7 mouse cellular contexts compared by ENCODE assay signal in the genomic region with DNA sequence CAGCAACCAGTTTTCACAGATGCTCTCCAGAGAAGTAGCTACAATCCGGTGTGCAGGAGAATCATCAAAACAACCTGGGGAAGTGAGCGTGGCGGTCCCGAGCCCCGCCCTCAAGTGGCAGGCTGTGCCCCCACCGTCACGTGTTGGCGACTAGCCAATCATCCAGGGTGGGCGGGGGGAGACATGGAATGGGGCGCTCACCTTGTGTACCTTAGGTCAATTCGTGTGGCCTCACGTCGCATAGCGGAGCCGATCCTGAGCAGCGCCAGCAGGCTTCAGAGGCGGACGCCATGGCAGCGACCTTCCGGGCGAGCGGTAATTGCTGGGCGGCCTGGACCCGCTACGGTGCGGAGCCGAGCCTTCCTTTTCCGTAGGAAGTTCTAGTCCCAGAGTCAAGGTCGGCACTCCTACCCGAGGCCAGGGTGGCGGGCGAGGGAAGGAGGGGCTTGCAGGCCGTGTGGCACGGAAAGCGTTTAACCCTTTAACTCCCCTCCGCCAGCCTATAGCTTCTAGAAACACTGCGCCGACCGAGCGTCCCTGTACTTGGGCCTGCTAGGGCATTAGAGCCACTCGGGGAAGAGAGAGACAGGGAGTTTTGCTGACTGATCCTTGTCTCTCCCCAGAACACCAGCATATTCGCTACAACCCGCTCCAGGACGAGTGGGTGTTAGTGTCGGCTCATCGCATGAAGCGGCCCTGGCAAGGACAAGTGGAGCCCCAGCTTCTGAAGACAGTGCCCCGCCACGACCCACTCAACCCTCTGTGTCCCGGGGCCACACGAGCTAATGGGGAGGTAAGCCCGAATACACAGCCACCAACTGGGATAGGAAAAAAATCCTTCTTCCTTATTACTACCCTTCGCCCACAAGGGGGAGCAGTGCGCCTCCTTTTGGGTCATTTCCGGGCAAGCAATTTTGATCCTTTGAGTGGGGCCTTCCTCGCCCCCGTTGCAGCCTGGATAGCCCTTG. TPM values are rescaled to one million over a fixed set of nuclear protein-coding genes. Genes with fewer than 3 reads are reported as not detected.
A peak's percentile ranks its signal among the peaks of the same experiment; 100 is the strongest.
DNase-seq lines count a peak whose midpoint lies in the region; ATAC-seq lines count a peak whose summit lies in the region.

A gene (minus strand): TSS at position 820 of the 968 bp plus-strand sequence.

- H3K9me3 ChIP-seq in embryonic facial prominence, embryonic 11.5 days (replicated peaks; ENCODE audit: control insufficient read depth, low read length), result no peaks in the 10 kb centered on the region
- H3K9me3 ChIP-seq in limb, embryonic 10.5 days (replicated peaks), result no peaks in the 10 kb centered on the region
- no peaks in the 10 kb centered on the region for H3K9me3 ChIP-seq in midbrain, embryonic 12.5 days

- no peaks in the 10 kb centered on the region for H3K36me3 ChIP-seq in embryonic facial prominence, embryonic 11.5 days (replicated peaks; ENCODE audit: control insufficient read depth, insufficient read depth, low read depth, low read length)
- peaks cover 26% of the 10 kb centered on the region for H3K36me3 ChIP-seq in limb, embryonic 10.5 days
- H3K36me3 ChIP-seq in midbrain, embryonic 12.5 days, result no peaks in the 10 kb centered on the region

- peak within 1 kb of the TSS; percentile 67 for H3K9ac ChIP-seq in embryonic facial prominence, embryonic 11.5 days (replicated peaks; ENCODE audit: low read length)
- peak within 1 kb of the TSS; percentile 65 for H3K9ac ChIP-seq in midbrain, embryonic 12.5 days (replicated peaks)

- peak; percentile 91 for DNase-seq in adrenal gland, postnatal 14 days
- DNase-seq in embryonic facial prominence, embryonic 11.5 days (ENCODE audit: low spot score), result peak; percentile 90
- DNase-seq in heart, adult 11 months, result peak; percentile 99
- peak; percentile 94 for DNase-seq in kidney, adult 18-20 months
- DNase-seq in limb, embryonic 10.5 days (ENCODE audit: low spot score), result peak; percentile 91
- DNase-seq in skeletal muscle tissue, adult 2 months (ENCODE audit: low read depth, low spot score), result peak; percentile 78

- no peaks in the 10 kb centered on the region for H3K27me3 ChIP-seq in embryonic facial prominence, embryonic 11.5 days (ENCODE audit: control insufficient read depth, insufficient read depth, low read length)
- no peaks in the 10 kb centered on the region for H3K27me3 ChIP-seq in limb, embryonic 10.5 days (ENCODE audit: low read depth, poor library complexity, severe bottlenecking)
- peaks cover 6% of the 10 kb centered on the region for H3K27me3 ChIP-seq in midbrain, embryonic 12.5 days

- H3K4me2 ChIP-seq in embryonic facial prominence, embryonic 11.5 days (ENCODE audit: low read depth, low read length), result peak within 1 kb of the TSS; percentile 88
- H3K4me2 ChIP-seq in midbrain, embryonic 12.5 days (replicated peaks), result peak within 1 kb of the TSS; percentile 79

- H3K4me1 ChIP-seq in embryonic facial prominence, embryonic 11.5 days (ENCODE audit: control insufficient read depth, insufficient read depth, low read length), result no peaks in the 10 kb centered on the region
- H3K4me1 ChIP-seq in limb, embryonic 10.5 days, result peaks cover 36% of the 10 kb centered on the region
- H3K4me1 ChIP-seq in midbrain, embryonic 12.5 days, result peaks cover 20% of the 10 kb centered on the region

- H3K27ac ChIP-seq in embryonic facial prominence, embryonic 11.5 days (replicated peaks; ENCODE audit: low read depth, low read length), result peak within 1 kb of the TSS; percentile 65
- peak within 1 kb of the TSS; percentile 89 for H3K27ac ChIP-seq in limb, embryonic 10.5 days
- H3K27ac ChIP-seq in midbrain, embryonic 12.5 days (replicated peaks), result peak within 1 kb of the TSS; percentile 64

- peak; percentile 68 for ATAC-seq in embryonic facial prominence, embryonic 11.5 days (replicated peaks; ENCODE audit: insufficient number of reproducible peaks, low FRiP score, low TSS enrichment, low read depth)
- ATAC-seq in midbrain, embryonic 12.5 days (ENCODE audit: low FRiP score, low read depth), result peak; percentile 66

- under 1% methylated on average over 57 of the region's 57 CpGs for WGBS in embryonic facial prominence, embryonic 11.5 days
- under 1% methylated on average over 57 of the region's 57 CpGs for WGBS in limb, embryonic 10.5 days
- WGBS in midbrain, embryonic 12.5 days, result 0% methylated on average over 57 of the region's 57 CpGs

- H3K4me3 ChIP-seq in embryonic facial prominence, embryonic 11.5 days (ENCODE audit: low read depth, low read length), result peak within 1 kb of the TSS; percentile 67
- peak within 1 kb of the TSS; percentile 85 for H3K4me3 ChIP-seq in limb, embryonic 10.5 days
- peak within 1 kb of the TSS; percentile 65 for H3K4me3 ChIP-seq in midbrain, embryonic 12.5 days

RNA-seq across cellular contexts. Expression of the gene that starts here (rescaled TPM):
- 67.1 and 76.7 TPM in 2 replicates for total RNA-seq in adrenal gland, postnatal 14 days (2021)
- polyA plus RNA-seq in embryonic facial prominence, embryonic 11.5 days (2014; fragmentation: Nextera tagmentation; extraction: Ambion mirVana), result 73.4 and 83.8 TPM in 2 replicates
- 83.7 and 91.1 TPM in 2 replicates for polyA plus RNA-seq in limb, embryonic 10.5 days (2016; fragmentation: Nextera tagmentation; extraction: Ambion mirVana)
- 50.4 and 55.3 TPM in 2 replicates for polyA plus RNA-seq in midbrain, embryonic 12.5 days (2016; fragmentation: Nextera tagmentation; extraction: Ambion mirVana)

Comparison
In these comparisons a context has a peak if more than half of its experiments do, and no peak if none do; other contexts are left out.
1. Peak in every context shown above with its lines: DNase-seq, ATAC-seq, H3K4me3 ChIP-seq and H3K27ac ChIP-seq.